Mouse (Mus musculus) frontal cortex, adult (tissue): ENCODE measurements around the gene Fggy.

Experiments used
- ATAC-seq: cut with Nextera tagmentation; 2 replicates; pipeline ENCODE4 v1.9.2; 2017; ENCODE audit warnings: mild to moderate bottlenecking, moderate library complexity, mixed read lengths; ENCODE audit not compliant: low TSS enrichment

Gene Fggy

GRCm38 (mm10) chr4:95860601-95861000, 303.3 kb downstream of the Fggy start:
- no peak for ATAC-seq

GRCm38 (mm10) chr4:95861074-95861473, 303.8 kb downstream of the Fggy start:
- ATAC-seq: no peak

- no peak for ATAC-seq
Observed at GRCm38 (mm10) chr4:95861741-95862155, 304.4 kb downstream of the Fggy start.

GRCm38 (mm10) chr4:95862276-95862675, 305.0 kb downstream of the Fggy start:
- no peak for ATAC-seq

GRCm38 (mm10) chr4:95862781-95863499, 305.6 kb downstream of the Fggy start:
- peak; percentile 56 for ATAC-seq

- ATAC-seq: no peak
Observed at GRCm38 (mm10) chr4:95863500-95863803, 306.1 kb downstream of the Fggy start.

- ATAC-seq: no peak
Observed at GRCm38 (mm10) chr4:95865251-95865650, 307.9 kb downstream of the Fggy start.

GRCm38 (mm10) chr4:95865882-95866281, 308.6 kb downstream of the Fggy start:
- no peak for ATAC-seq

- no peak for ATAC-seq
Observed at GRCm38 (mm10) chr4:95867103-95867502, 309.8 kb downstream of the Fggy start.

GRCm38 (mm10) chr4:95868348-95868747, 311.0 kb downstream of the Fggy start:
- ATAC-seq: no peak

GRCm38 (mm10) chr4:95871216-95871881, 314.0 kb downstream of the Fggy start:
- ATAC-seq: peak; percentile 69

- ATAC-seq: peak; percentile 50; the same call in 1 of the 2 replicates
Observed at GRCm38 (mm10) chr4:95875896-95876295, 318.6 kb downstream of the Fggy start.

GRCm38 (mm10) chr4:95877436-95877835, 320.1 kb downstream of the Fggy start:
- ATAC-seq: no peak

- no peak for ATAC-seq
Observed at GRCm38 (mm10) chr4:95881751-95882350, 324.5 kb downstream of the Fggy start.

- ATAC-seq: no peak
Observed at GRCm38 (mm10) chr4:95884184-95885145, 327.2 kb downstream of the Fggy start.

- ATAC-seq: peak; percentile 51
Observed at GRCm38 (mm10) chr4:95895199-95895754, 338.0 kb downstream of the Fggy start.

GRCm38 (mm10) chr4:95896571-95896970, 339.3 kb downstream of the Fggy start:
- peak; percentile 24; the same call in 1 of the 2 replicates for ATAC-seq

- peak; percentile 80 for ATAC-seq
Observed at GRCm38 (mm10) chr4:95897236-95897874, 340.0 kb downstream of the Fggy start.

- no peak for ATAC-seq
Observed at GRCm38 (mm10) chr4:95898714-95899113, 341.4 kb downstream of the Fggy start.

- no peak for ATAC-seq
Observed at GRCm38 (mm10) chr4:95899926-95900712, 342.8 kb downstream of the Fggy start.
